Mouse (Mus musculus): ENCODE data around the gene Pard6a. TPM values are rescaled to one million over a fixed set of nuclear protein-coding genes. Genes with fewer than 3 reads are reported as not detected.

Gene Pard6a
- total and polyA plus RNA-seq, 3 experiments = 3.6 to 19.6 (median 6.6) TPM

- no peaks in the 10 kb centered on the region for H3K9me3 ChIP-seq (replicated peaks)
- ATAC-seq (ENCODE audit: extremely low read depth, insufficient number of reproducible peaks, low FRiP score, poor library complexity, severe bottlenecking) (no peak), DNase-seq (ENCODE audit: low spot score) (no peak)
- peaks cover 50% of the 10 kb centered on the region for H3K4me1 ChIP-seq (ENCODE audit: insufficient read depth, low read depth, low read length)
- TF ChIP-seq CTCF (IDR thresholded peaks at IDR 0.05; ENCODE audit: low read depth, low read length) = no peak
- no peak for TF ChIP-seq POLR2AphosphoS5 (IDR thresholded peaks at IDR 0.05; ENCODE audit: insufficient replicate concordance, low read depth, low read length)
- no peak for TF ChIP-seq TAL1 (conservative IDR thresholded peaks at IDR 0.05; ENCODE audit: low read depth, low read length)
- no peak for TF ChIP-seq GATA2 (IDR thresholded peaks at IDR 0.05; ENCODE audit: borderline replicate concordance, low read depth, low read length)
- TF ChIP-seq GATA1 (IDR thresholded peaks at IDR 0.05; ENCODE audit: borderline replicate concordance, low read length) = no peak
- H3K27me3 ChIP-seq (ENCODE audit: insufficient read depth, low read length) = no peaks in the 10 kb centered on the region
- H3K36me3 ChIP-seq (replicated peaks) = peaks cover 79% of the 10 kb centered on the region
- H3K4me3 ChIP-seq (ENCODE audit: low read depth, low read length) = no peak overlapping the region
Observed at GRCm38 (mm10) chr8:105698734-105699133, 2.2 kb upstream of the Pard6a start.

GRCm38 (mm10) chr8:105699488-105700215 lies 1.3 kb upstream of the Pard6a start:
- TF ChIP-seq TAL1 (conservative IDR thresholded peaks at IDR 0.05; ENCODE audit: low read depth, low read length) (no peak), GATA1 (IDR thresholded peaks at IDR 0.05; ENCODE audit: borderline replicate concordance, low read length) (no peak), POLR2AphosphoS5 (IDR thresholded peaks at IDR 0.05; ENCODE audit: insufficient replicate concordance, low read depth, low read length) (no peak), GATA2 (IDR thresholded peaks at IDR 0.05; ENCODE audit: borderline replicate concordance, low read depth, low read length) (no peak), CTCF (IDR thresholded peaks at IDR 0.05; ENCODE audit: low read depth, low read length) (no peak)
- H3K4me3 ChIP-seq (ENCODE audit: low read depth, low read length) = peak overlapping the region; percentile 79; the same call in 1 of the 2 replicates
- ATAC-seq (ENCODE audit: extremely low read depth, insufficient number of reproducible peaks, low FRiP score, poor library complexity, severe bottlenecking) = no peak
- H3K27me3 ChIP-seq (ENCODE audit: insufficient read depth, low read length) = no peaks in the 10 kb centered on the region
- no peaks in the 10 kb centered on the region for H3K9me3 ChIP-seq (replicated peaks)
- peaks cover 45% of the 10 kb centered on the region for H3K4me1 ChIP-seq (ENCODE audit: insufficient read depth, low read depth, low read length)
- peaks cover 83% of the 10 kb centered on the region for H3K36me3 ChIP-seq (replicated peaks)
- no peak for DNase-seq (ENCODE audit: low spot score)

GRCm38 (mm10) chr8:105700566-105700965 lies 382 bp upstream of the Pard6a start:
- Histone ChIP-seq H3K27me3 (ENCODE audit: insufficient read depth, low read length) (no peaks in the 10 kb centered on the region), H3K9me3 (replicated peaks) (no peaks in the 10 kb centered on the region), H3K4me1 (ENCODE audit: insufficient read depth, low read depth, low read length) (peaks cover 49% of the 10 kb centered on the region), H3K36me3 (replicated peaks) (peaks cover 83% of the 10 kb centered on the region), H3K4me3 (ENCODE audit: low read depth, low read length) (peak overlapping the region; percentile 79)
- peak; percentile 77 for DNase-seq (ENCODE audit: low spot score)
- TF ChIP-seq GATA1 (IDR thresholded peaks at IDR 0.05; ENCODE audit: borderline replicate concordance, low read length) (no peak), GATA2 (IDR thresholded peaks at IDR 0.05; ENCODE audit: borderline replicate concordance, low read depth, low read length) (no peak), CTCF (IDR thresholded peaks at IDR 0.05; ENCODE audit: low read depth, low read length) (no peak), TAL1 (conservative IDR thresholded peaks at IDR 0.05; ENCODE audit: low read depth, low read length) (no peak), POLR2AphosphoS5 (IDR thresholded peaks at IDR 0.05; ENCODE audit: insufficient replicate concordance, low read depth, low read length) (no peak)
- peak; percentile 42 for ATAC-seq (ENCODE audit: extremely low read depth, insufficient number of reproducible peaks, low FRiP score, poor library complexity, severe bottlenecking)

GRCm38 (mm10) chr8:105702001-105702401 lies 1.1 kb downstream of the Pard6a start:
- no peaks in the 10 kb centered on the region for H3K27me3 ChIP-seq (ENCODE audit: insufficient read depth, low read length)
- DNase-seq (ENCODE audit: low spot score) (no peak), ATAC-seq (ENCODE audit: extremely low read depth, insufficient number of reproducible peaks, low FRiP score, poor library complexity, severe bottlenecking) (no peak)
- H3K4me3 ChIP-seq (ENCODE audit: low read depth, low read length) = peak overlapping the region; percentile 79
- peaks cover 79% of the 10 kb centered on the region for H3K36me3 ChIP-seq (replicated peaks)
- TF ChIP-seq GATA1 (IDR thresholded peaks at IDR 0.05; ENCODE audit: borderline replicate concordance, low read length) (no peak), POLR2AphosphoS5 (IDR thresholded peaks at IDR 0.05; ENCODE audit: insufficient replicate concordance, low read depth, low read length) (0 out of 2 replicates have a peak, but pooled peaks have one; percentile 46)
- H3K9me3 ChIP-seq (replicated peaks) = no peaks in the 10 kb centered on the region
- peaks cover 56% of the 10 kb centered on the region for H3K4me1 ChIP-seq (ENCODE audit: insufficient read depth, low read depth, low read length)

GRCm38 (mm10) chr8:105702731-105703415 lies 1.9 kb downstream of the Pard6a start:
- H3K27me3 ChIP-seq (ENCODE audit: insufficient read depth, low read length) = no peaks in the 10 kb centered on the region
- TF ChIP-seq GATA2 (IDR thresholded peaks at IDR 0.05; ENCODE audit: borderline replicate concordance, low read depth, low read length) = no peak
- no peak for TF ChIP-seq TAL1 (conservative IDR thresholded peaks at IDR 0.05; ENCODE audit: low read depth, low read length)
- no peak for TF ChIP-seq POLR2AphosphoS5 (IDR thresholded peaks at IDR 0.05; ENCODE audit: insufficient replicate concordance, low read depth, low read length)
- TF ChIP-seq GATA1 (IDR thresholded peaks at IDR 0.05; ENCODE audit: borderline replicate concordance, low read length) = no peak
- TF ChIP-seq CTCF (IDR thresholded peaks at IDR 0.05; ENCODE audit: low read depth, low read length) = no peak
- H3K4me3 ChIP-seq (ENCODE audit: low read depth, low read length) = no peak overlapping the region
- no peak for DNase-seq (ENCODE audit: low spot score)
- H3K9me3 ChIP-seq (replicated peaks) = no peaks in the 10 kb centered on the region
- no peak for ATAC-seq (ENCODE audit: extremely low read depth, insufficient number of reproducible peaks, low FRiP score, poor library complexity, severe bottlenecking)
- H3K4me1 ChIP-seq (ENCODE audit: insufficient read depth, low read depth, low read length) = peaks cover 64% of the 10 kb centered on the region
- H3K36me3 ChIP-seq (replicated peaks) = peaks cover 70% of the 10 kb centered on the region

- Histone ChIP-seq H3K27me3 (ENCODE audit: insufficient read depth, low read length) (no peaks in the 10 kb centered on the region), H3K36me3 (replicated peaks) (peaks cover 57% of the 10 kb centered on the region), H3K4me1 (ENCODE audit: insufficient read depth, low read depth, low read length) (peaks cover 70% of the 10 kb centered on the region), H3K4me3 (ENCODE audit: low read depth, low read length) (no peak overlapping the region), H3K9me3 (replicated peaks) (no peaks in the 10 kb centered on the region)
- DNase-seq (ENCODE audit: low spot score) (no peak), ATAC-seq (ENCODE audit: extremely low read depth, insufficient number of reproducible peaks, low FRiP score, poor library complexity, severe bottlenecking) (no peak)
- TF ChIP-seq CTCF (IDR thresholded peaks at IDR 0.05; ENCODE audit: low read depth, low read length) (no peak), TAL1 (conservative IDR thresholded peaks at IDR 0.05; ENCODE audit: low read depth, low read length) (no peak)
Observed at GRCm38 (mm10) chr8:105704146-105704812, 3.3 kb downstream of the Pard6a start.

All from G1E (cell line).